Mouse (Mus musculus) liver, embryonic 14.5 days (tissue): ENCODE data around the gene Snap91. TPM values are rescaled to one million over a fixed set of nuclear protein-coding genes. Genes with fewer than 3 reads are reported as not detected.

ENCODE experiments used
- ATAC-seq: fragments of 200-750 bp; cut with Nextera tagmentation; 2 replicates; pipeline ENCODE4 v1.8.0; 2017; ENCODE audit warnings: moderate number of reproducible peaks, mild to moderate bottlenecking, moderate library complexity; ENCODE audit not compliant: insufficient read depth
- DNase-seq, 3 experiments: peaks; one replicate each; pipeline ENCODE4 v3.0.0-alpha.2; 2012 to 2013; ENCODE audit warnings: low read depth in 3 of 3, low spot score in 3 of 3
- H3K27ac ChIP-seq: fragments of 300-500 bp; sonication (generic); 2 replicates; pipeline ENCODE4 v1.5.1; 2014; ENCODE audit warnings: moderate library complexity, mild to moderate bottlenecking, control low read depth, inconsistent platforms
- H3K27me3 ChIP-seq: fragments of 300-500 bp; sonication (generic); 2 replicates; pipeline ENCODE4 v1.6.1; 2014; ENCODE audit warnings: mild to moderate bottlenecking, low read length, moderate library complexity; ENCODE audit not compliant: control insufficient read depth, insufficient read depth
- H3K36me3 ChIP-seq: fragments of 300-500 bp; sonication (generic); replicated peaks from 2 replicates; pipeline ENCODE4 v1.6.1; 2014; ENCODE audit warnings: low read depth; ENCODE audit not compliant: control insufficient read depth, insufficient read depth
- H3K4me1 ChIP-seq, 2 experiments: fragments of 200-500 bp in 1 of 2; fragments of 300-500 bp in 1 of 2; sonication (generic) in 1 of 2; replicated peaks; 2 replicates each; pipeline ENCODE4 v1.6.1; 2012 to 2014; ENCODE audit warnings: antibody characterized with exemption in 1 of 2, inconsistent platforms in 1 of 2, low read length in 1 of 2; ENCODE audit not compliant: control insufficient read depth in 2 of 2, insufficient read depth in 2 of 2
- H3K4me2 ChIP-seq: fragments of 300-500 bp; sonication (generic); 2 replicates; pipeline ENCODE4 v1.6.1; 2014; ENCODE audit warnings: low read depth, mild to moderate bottlenecking, control low read depth, moderate library complexity
- H3K4me3 ChIP-seq, 2 experiments: fragments of 200-500 bp in 1 of 2; fragments of 300-500 bp in 1 of 2; sonication (generic) in 1 of 2; 2 replicates each; pipeline ENCODE4 v1.5.1; 2012 to 2014; ENCODE audit warnings: low read depth in 2 of 2, low read length in 2 of 2, mild to moderate bottlenecking in 2 of 2, control low read depth in 1 of 2, inconsistent platforms in 1 of 2, moderate library complexity in 1 of 2; ENCODE audit not compliant: insufficient read depth in 1 of 2
- H3K9ac ChIP-seq: fragments of 300-500 bp; sonication (generic); replicated peaks from 2 replicates; pipeline ENCODE4 v1.6.1; 2014; ENCODE audit warnings: mild to moderate bottlenecking, control low read depth, moderate library complexity
- H3K9me3 ChIP-seq: fragments of 300-500 bp; sonication (generic); 2 replicates; pipeline ENCODE4 v1.6.1; 2016; ENCODE audit warnings: low read length, mixed read lengths; ENCODE audit not compliant: control insufficient read depth
- CTCF ChIP-seq: IDR thresholded peaks from 2 replicates; pipeline ENCODE4 v1.5.1; 2016; ENCODE audit warnings: antibody characterized with exemption, low read depth, control low read depth
- EP300 ChIP-seq: IDR thresholded peaks from 2 replicates; pipeline ENCODE4 v1.6.1; 2016; ENCODE audit warnings: antibody characterized with exemption, low read depth
- WGBS: fragments of 180-500 bp; shearing (Covaris S2); extraction: QIAGEN DNeasy Blood & Tissue Kit; methylation state at CpG from one replicate; pipeline ENCODE4 v1.1.7; 2014; ENCODE audit not compliant: insufficient replicate concordance; 5-methylcytosine and 5-hydroxymethylcytosine counted together
- polyA plus RNA-seq, 2 experiments: library from polyadenylated mRNA; depleted of rRNA in 1 of 2; stranded (reverse) in 1 of 2; unstranded in 1 of 2; fragments of >200 nt; fragmentation: Nextera tagmentation in 1 of 2; extraction: Ambion mirVana in 1 of 2; gene quantifications; 2 replicates each; pipeline versions ENCODE4 v1.2.1 to v1.2.3; 2012 to 2014

The Snap91 gene
- polyA plus RNA-seq, 2 experiments, result 0.02 TPM; not detected in 1

DNA sequence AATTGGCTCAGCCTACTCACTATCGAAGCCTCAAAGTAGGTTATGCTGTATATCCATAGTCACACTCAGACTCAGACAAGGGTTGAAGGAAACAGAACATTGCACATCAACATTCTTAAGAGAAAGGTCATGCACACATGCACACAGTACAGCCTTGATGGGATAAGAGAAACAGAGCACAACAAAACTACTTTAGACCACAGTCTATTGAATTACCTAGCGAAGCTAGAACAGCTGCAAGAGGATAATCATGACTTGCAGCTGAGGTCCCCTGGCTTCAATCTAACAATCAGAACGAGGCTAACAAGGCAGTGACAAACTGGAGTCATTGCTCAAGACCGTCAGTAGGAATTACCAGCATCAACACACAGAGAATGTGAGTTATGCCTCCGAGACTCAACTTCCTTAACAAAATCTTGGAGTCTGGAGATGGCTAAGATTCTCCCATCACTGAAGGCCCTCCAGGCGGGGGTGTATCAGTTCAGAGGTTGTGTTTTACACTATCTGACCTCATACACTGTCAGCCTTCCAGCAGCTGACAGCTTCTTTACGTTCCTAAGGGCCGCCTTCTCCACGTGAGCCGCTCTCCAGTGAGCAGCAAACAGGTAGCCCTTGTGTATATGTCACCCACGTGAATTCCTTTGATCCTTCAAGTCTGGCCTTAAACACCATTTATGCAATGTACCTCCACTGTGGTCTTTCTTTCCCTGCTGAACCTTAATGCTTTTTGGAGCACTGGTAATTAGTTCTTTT, 10.7 kb downstream of the Snap91 start:
- Histone ChIP-seq H3K4me2 (no peak overlapping the region), H3K9ac (no peak overlapping the region), H3K27ac (no peak overlapping the region), H3K4me1 (no peaks in the 10 kb centered on the region), H3K27me3 (no peaks in the 10 kb centered on the region), H3K36me3 (no peaks in the 10 kb centered on the region), H3K4me3 (no peak overlapping the region), H3K9me3 (no peaks in the 10 kb centered on the region)
- WGBS, result 50% methylated on average over 11 of the region's 11 CpGs
- TF ChIP-seq EP300 (no peak), CTCF (no peak)
- DNase-seq (no peak), ATAC-seq (no peak)

DNA sequence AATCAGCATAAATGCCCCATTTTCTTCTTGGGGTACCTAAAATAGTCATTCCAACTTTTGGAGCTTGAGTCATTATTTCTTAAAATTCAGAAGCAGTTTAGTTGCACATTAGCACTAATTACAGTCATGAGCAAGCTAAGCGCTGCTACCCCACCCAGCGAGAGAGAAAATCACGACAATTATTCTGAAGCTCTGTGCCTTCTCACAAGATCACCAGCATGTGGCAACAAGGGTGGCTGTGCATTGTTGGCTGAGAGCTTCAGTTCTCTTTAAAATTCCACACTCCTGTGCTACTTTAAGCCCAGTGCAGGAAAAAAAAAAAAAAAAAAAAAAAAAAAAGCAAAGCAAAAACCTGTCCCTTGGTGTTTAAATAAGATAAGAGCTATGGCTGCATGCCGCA, 22.4 kb downstream of the Snap91 start:
- H3K27me3 ChIP-seq, result no peaks in the 10 kb centered on the region
- ATAC-seq (no peak), DNase-seq (no peak)
- no peaks in the 10 kb centered on the region for H3K9me3 ChIP-seq
- H3K4me3 ChIP-seq, result no peak overlapping the region
- no peak overlapping the region for H3K27ac ChIP-seq
- H3K36me3 ChIP-seq, result no peaks in the 10 kb centered on the region
- H3K4me2 ChIP-seq, result no peak overlapping the region
- TF ChIP-seq EP300 (no peak), CTCF (no peak)
- WGBS, result 72% methylated on average over 4 of the region's 4 CpGs
- no peaks in the 10 kb centered on the region for H3K4me1 ChIP-seq
- no peak overlapping the region for H3K9ac ChIP-seq

DNA sequence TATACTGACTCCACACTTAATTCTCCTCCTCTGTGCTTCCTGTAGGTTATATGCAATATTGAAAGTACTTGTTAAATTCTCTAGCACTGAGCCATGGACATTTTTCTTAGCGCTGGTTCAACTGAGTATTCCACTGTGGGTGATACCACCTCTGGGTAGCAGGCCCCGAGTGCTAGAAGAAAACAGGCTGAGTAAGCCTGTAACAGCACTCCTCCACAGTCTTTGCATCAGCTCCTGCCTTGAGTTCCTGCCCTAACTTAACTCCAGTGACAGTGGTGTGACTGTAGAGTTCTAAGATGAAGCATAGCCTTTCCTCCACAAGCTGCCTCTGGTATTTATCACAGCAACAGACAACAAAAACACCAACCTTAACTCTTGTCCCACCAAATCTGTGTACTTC, 22.8 kb downstream of the Snap91 start:
- WGBS, result 55% methylated on average over 2 of the region's 2 CpGs
- no peak for ATAC-seq

DNA sequence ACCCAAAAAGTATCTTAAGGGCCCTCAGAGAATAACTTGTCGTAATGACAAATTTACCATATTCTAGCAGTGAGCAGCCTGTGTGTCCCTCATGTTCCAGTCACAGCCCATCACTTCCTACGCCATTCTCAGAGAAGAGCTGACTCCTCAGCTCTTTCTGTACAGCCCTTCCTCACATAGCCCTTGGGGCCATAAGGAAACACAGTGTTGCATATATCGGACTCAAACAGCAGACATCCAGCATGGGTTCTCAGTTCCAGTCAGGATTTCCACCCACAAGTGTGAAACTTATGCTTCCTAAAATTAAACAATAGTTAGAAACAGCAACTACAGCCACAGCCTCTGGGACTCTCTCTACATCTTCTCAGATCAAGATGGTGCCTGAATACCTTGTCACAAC, 27.6 kb downstream of the Snap91 start:
- TF ChIP-seq EP300 (no peak), CTCF (no peak)
- no peaks in the 10 kb centered on the region for H3K9me3 ChIP-seq
- WGBS, result 72% methylated on average over 3 of the region's 3 CpGs
- ATAC-seq, result no peak
- no peaks in the 10 kb centered on the region for H3K27me3 ChIP-seq
- no peak overlapping the region for H3K4me3 ChIP-seq
- H3K36me3 ChIP-seq, result no peaks in the 10 kb centered on the region
- H3K4me1 ChIP-seq, result no peaks in the 10 kb centered on the region
- H3K4me2 ChIP-seq, result no peak overlapping the region
- DNase-seq, result no peak
- H3K27ac ChIP-seq, result no peak overlapping the region
- H3K9ac ChIP-seq, result no peak overlapping the region

More for the DNA sequence above, 22.8 kb downstream of the Snap91 start:
- Histone ChIP-seq H3K36me3 (no peaks in the 10 kb centered on the region), H3K27ac (no peak overlapping the region), H3K4me1 (no peaks in the 10 kb centered on the region), H3K27me3 (no peaks in the 10 kb centered on the region), H3K9me3 (no peaks in the 10 kb centered on the region), H3K4me2 (no peak overlapping the region), H3K9ac (no peak overlapping the region), H3K4me3 (no peak overlapping the region)
- no peak for DNase-seq
- no peak for TF ChIP-seq CTCF
- TF ChIP-seq EP300, result no peak

DNA sequence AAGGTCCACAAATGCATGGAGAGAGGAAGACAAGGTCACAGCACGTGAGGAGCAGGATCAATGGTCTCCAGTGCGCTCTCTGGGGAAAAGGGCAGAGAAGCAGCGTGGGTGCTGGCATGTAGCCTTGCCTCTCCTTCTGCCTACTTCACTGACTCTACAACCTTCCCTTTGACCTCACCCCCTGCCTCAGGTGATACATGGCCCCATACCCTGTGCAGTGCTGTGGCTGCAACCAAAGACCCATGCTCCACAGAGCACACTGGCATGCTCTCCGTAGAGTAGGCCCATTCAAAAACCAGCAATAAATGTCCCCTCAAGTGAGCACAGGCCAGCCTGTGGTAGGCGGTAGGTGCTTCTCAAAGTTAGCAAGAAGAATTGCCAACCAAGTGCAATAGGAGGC, 28.8 kb downstream of the Snap91 start:
- Histone ChIP-seq H3K27ac (no peak overlapping the region), H3K27me3 (no peaks in the 10 kb centered on the region), H3K9ac (no peak overlapping the region), H3K4me1 (no peaks in the 10 kb centered on the region), H3K9me3 (no peaks in the 10 kb centered on the region), H3K36me3 (no peaks in the 10 kb centered on the region), H3K4me2 (no peak overlapping the region), H3K4me3 (no peak overlapping the region)
- no peak for DNase-seq
- TF ChIP-seq CTCF (no peak), EP300 (no peak)
- ATAC-seq, result no peak
- 61% methylated on average over 5 of the region's 5 CpGs for WGBS
